Mouse (Mus musculus): Measurements from ENCODE around the gene Slco1a5.
"Not testable (repeated sequence)": the region's sequence is repeated elsewhere in the genome, so short reads cannot be mapped to it uniquely, and the experiment has no call there.

Slco1a5 gene

GRCm38 (mm10) chr6:142322881-142323280 lies at the start of gene Slco1a5:
Gene Slco1a5 (minus strand): TSS chr6:142322981.
- no peak for DNase-seq (ENCODE audit: low read depth, low spot score)

GRCm38 (mm10) chr6:142369568-142369967 lies 46.8 kb upstream of the Slco1a5 start:
- DNase-seq (ENCODE audit: low read depth, low spot score) = no peak

GRCm38 (mm10) chr6:142367565-142367964 lies 44.8 kb upstream of the Slco1a5 start:
- DNase-seq (ENCODE audit: low read depth, low spot score) = no peak

- DNase-seq (ENCODE audit: low read depth, low spot score) = no peak
Measured at GRCm38 (mm10) chr6:142366473-142367018, 43.8 kb upstream of the Slco1a5 start.

GRCm38 (mm10) chr6:142365742-142366472 lies 43.1 kb upstream of the Slco1a5 start:
- no peak for DNase-seq (ENCODE audit: low read depth, low spot score)

- no peak for DNase-seq (ENCODE audit: low read depth, low spot score)
Measured at GRCm38 (mm10) chr6:142363019-142363576, 40.3 kb upstream of the Slco1a5 start.

GRCm38 (mm10) chr6:142362036-142362435 lies 39.3 kb upstream of the Slco1a5 start:
- no peak for DNase-seq (ENCODE audit: low read depth, low spot score)

GRCm38 (mm10) chr6:142357106-142357505 lies 34.3 kb upstream of the Slco1a5 start:
- DNase-seq (ENCODE audit: low read depth, low spot score) = no peak

- DNase-seq (ENCODE audit: low read depth, low spot score) = not testable (repeated sequence)
Measured at GRCm38 (mm10) chr6:142352099-142352498, 29.3 kb upstream of the Slco1a5 start.

- no peak for DNase-seq (ENCODE audit: low read depth, low spot score)
Measured at GRCm38 (mm10) chr6:142347431-142348385, 24.9 kb upstream of the Slco1a5 start.

- peak; percentile 49 for DNase-seq (ENCODE audit: low read depth, low spot score)
Measured at GRCm38 (mm10) chr6:142346181-142347110, 23.7 kb upstream of the Slco1a5 start.

GRCm38 (mm10) chr6:142345440-142346038 lies 22.8 kb upstream of the Slco1a5 start, which contains the start of gene Pyroxd1:
Gene Pyroxd1 (plus strand): TSS chr6:142345654.
- peak; percentile 94 for DNase-seq (ENCODE audit: low read depth, low spot score)

GRCm38 (mm10) chr6:142343561-142343960 lies 20.8 kb upstream of the Slco1a5 start:
- peak; percentile 65 for DNase-seq (ENCODE audit: low read depth, low spot score)

GRCm38 (mm10) chr6:142339576-142339975 lies 16.8 kb upstream of the Slco1a5 start:
- DNase-seq (ENCODE audit: low read depth, low spot score) = no peak

- DNase-seq (ENCODE audit: low read depth, low spot score) = no peak
Measured at GRCm38 (mm10) chr6:142338961-142339360, 16.2 kb upstream of the Slco1a5 start.

GRCm38 (mm10) chr6:142329201-142329600 lies 6.4 kb upstream of the Slco1a5 start:
- no peak for DNase-seq (ENCODE audit: low read depth, low spot score)

- no peak for DNase-seq (ENCODE audit: low read depth, low spot score)
Measured at GRCm38 (mm10) chr6:142326598-142326997, 3.8 kb upstream of the Slco1a5 start.

GRCm38 (mm10) chr6:142317106-142317505 lies 5.7 kb downstream of the Slco1a5 start:
- no peak for DNase-seq (ENCODE audit: low read depth, low spot score)

- DNase-seq (ENCODE audit: low read depth, low spot score) = no peak
Measured at GRCm38 (mm10) chr6:142314285-142314684, 8.5 kb downstream of the Slco1a5 start.

GRCm38 (mm10) chr6:142305076-142305475 lies 17.7 kb downstream of the Slco1a5 start:
- no peak for DNase-seq (ENCODE audit: low read depth, low spot score)
